Mouse (Mus musculus) CH12.LX (cell line): ENCODE results near the gene Txnip. TPM values are rescaled to one million over a fixed set of nuclear protein-coding genes. Genes with fewer than 3 reads are reported as not detected.

Experiments
- DNase-seq: peaks from one replicate; pipeline ENCODE4 v3.0.0-alpha.2; 2013; ENCODE audit errors: extremely low read depth
- H3K27ac ChIP-seq: 2 replicates; pipeline ENCODE4 v1.5.1; 2012; ENCODE audit warnings: low read depth, mild to moderate bottlenecking, control low read depth, moderate library complexity; ENCODE audit not compliant: insufficient read depth
- H3K27me3 ChIP-seq: replicated peaks from 2 replicates; pipeline ENCODE3; 2012; ENCODE audit warnings: inconsistent platforms
- H3K36me3 ChIP-seq, 2 experiments: replicated peaks in 1 of 2; 2 replicates each; pipeline versions ENCODE3 to v1.6.1; 2012; ENCODE audit warnings: inconsistent platforms in 1 of 2, low read length in 1 of 2, mild to moderate bottlenecking in 1 of 2, mixed read lengths in 1 of 2, moderate library complexity in 1 of 2; ENCODE audit not compliant: control insufficient read depth in 1 of 2, insufficient read depth in 1 of 2
- H3K4me1 ChIP-seq, 2 experiments: 2 replicates each; pipeline ENCODE4 v1.6.1; 2012; ENCODE audit warnings: inconsistent platforms in 1 of 2, moderate library complexity in 1 of 2; ENCODE audit not compliant: insufficient read depth in 2 of 2, control insufficient read depth in 1 of 2
- H3K4me2 ChIP-seq: 2 replicates; pipeline ENCODE4 v1.6.1; 2012; ENCODE audit warnings: low read depth, mild to moderate bottlenecking, control low read depth; ENCODE audit not compliant: poor library complexity, insufficient read depth, severe bottlenecking
- H3K4me3 ChIP-seq, 3 experiments: fragments of 150-350 bp in 1 of 3; sonication (generic) in 1 of 3; replicated peaks in 1 of 3; 2 replicates each; pipeline versions ENCODE3 to v1.5.1; 2011 to 2012; ENCODE audit warnings: low read depth in 2 of 3, low read length in 2 of 3, mild to moderate bottlenecking in 2 of 3, moderate library complexity in 2 of 3, control low read depth in 1 of 3, improper control_type of control experiment in 1 of 3, inconsistent platforms in 1 of 3, mixed read lengths in 1 of 3; ENCODE audit not compliant: poor library complexity in 1 of 3
- H3K79me2 ChIP-seq: replicated peaks from 2 replicates; pipeline ENCODE4 v1.6.1; 2012; ENCODE audit warnings: mild to moderate bottlenecking, moderate library complexity; ENCODE audit not compliant: control insufficient read depth, poor library complexity, insufficient read depth, severe bottlenecking; ENCODE audit errors: extremely low read depth
- H3K9ac ChIP-seq: 2 replicates; pipeline ENCODE4 v1.6.1; 2012; ENCODE audit warnings: low read depth, mild to moderate bottlenecking, control low read depth, moderate library complexity; ENCODE audit not compliant: insufficient read depth
- H3K9me3 ChIP-seq: replicated peaks from 2 replicates; pipeline ENCODE3; 2012; ENCODE audit warnings: low read length, inconsistent platforms, mixed read lengths
- BHLHE40 ChIP-seq: IDR thresholded peaks from 2 replicates; pipeline ENCODE4 v1.6.1; 2011; ENCODE audit warnings: mild to moderate bottlenecking, low read depth, low read length, improper control_type of control experiment
- CHD1 ChIP-seq: IDR thresholded peaks from 2 replicates; pipeline ENCODE4 v1.6.1; 2012; ENCODE audit warnings: low read depth, low read length, improper control_type of control experiment, inconsistent platforms
- CHD2 ChIP-seq: IDR thresholded peaks from 2 replicates; pipeline ENCODE4 v1.6.1; 2011; ENCODE audit warnings: low read length, improper control_type of control experiment
- EP300 ChIP-seq: IDR thresholded peaks from 2 replicates; pipeline ENCODE4 v1.6.1; 2011; ENCODE audit warnings: low read length, improper control_type of control experiment
- GABPA ChIP-seq: IDR thresholded peaks from 2 replicates; pipeline ENCODE4 v1.6.1; 2012; ENCODE audit warnings: low read depth, low read length, improper control_type of control experiment, inconsistent platforms; ENCODE audit not compliant: insufficient replicate concordance
- HCFC1 ChIP-seq: IDR thresholded peaks from 2 replicates; pipeline ENCODE4 v1.6.1; 2012; ENCODE audit warnings: low read depth, mild to moderate bottlenecking, inconsistent platforms, low read length, improper control_type of control experiment
- IRF4 ChIP-seq: IDR thresholded peaks from 2 replicates; pipeline ENCODE4 v1.6.1; 2014; ENCODE audit warnings: low read depth, mild to moderate bottlenecking, inconsistent platforms, low read length, improper control_type of control experiment
- MAZ ChIP-seq: IDR thresholded peaks from 2 replicates; pipeline ENCODE4 v1.6.1; 2012; ENCODE audit warnings: low read depth, mild to moderate bottlenecking, inconsistent platforms, low read length, improper control_type of control experiment, moderate library complexity
- MXI1 ChIP-seq: IDR thresholded peaks from 2 replicates; pipeline ENCODE4 v1.6.1; 2011; ENCODE audit warnings: mild to moderate bottlenecking, low read depth, low read length, improper control_type of control experiment
- MYC ChIP-seq: IDR thresholded peaks from 2 replicates; pipeline ENCODE4 v1.6.1; 2011; ENCODE audit warnings: low read depth, mild to moderate bottlenecking, improper control_type of control experiment, low read length
- PAX5 ChIP-seq: IDR thresholded peaks from 2 replicates; pipeline ENCODE4 v1.6.1; 2012; ENCODE audit warnings: low read length, inconsistent platforms, mixed read lengths
- SMC3 ChIP-seq: IDR thresholded peaks from 2 replicates; pipeline ENCODE4 v1.6.1; 2011; ENCODE audit warnings: low read depth, low read length, improper control_type of control experiment
- TCF12 ChIP-seq: IDR thresholded peaks from 2 replicates; pipeline ENCODE4 v1.6.1; 2014; ENCODE audit warnings: low read depth, mild to moderate bottlenecking, inconsistent platforms, low read length, improper control_type of control experiment
- UBTF ChIP-seq: IDR thresholded peaks from 2 replicates; pipeline ENCODE4 v1.6.1; 2012; ENCODE audit warnings: low read depth, mild to moderate bottlenecking, inconsistent platforms, low read length, improper control_type of control experiment, moderate library complexity
- USF1 ChIP-seq: IDR thresholded peaks from 2 replicates; pipeline ENCODE4 v1.6.1; 2014; ENCODE audit warnings: low read depth, mild to moderate bottlenecking, inconsistent platforms, low read length, improper control_type of control experiment
- USF2 ChIP-seq: conservative IDR thresholded peaks from 2 replicates; pipeline ENCODE4 v1.6.1; 2011; ENCODE audit warnings: low read depth, low read length, improper control_type of control experiment
- ZKSCAN1 ChIP-seq: IDR thresholded peaks from 2 replicates; pipeline ENCODE4 v1.6.1; 2012; ENCODE audit warnings: low read depth, inconsistent platforms, low read length, improper control_type of control experiment, borderline replicate concordance
- dilution Hi-C: fragments of 300-500 bp; cut with MboI; formaldehyde crosslinking; loops from 2 replicates; pipeline ENCODE4 v1.14.3; 2020; ENCODE audit warnings: low sequenced_read_pairs; ENCODE audit not compliant: extremely low pct_unique_long_range_greater_than_20kb, extremely low pct_ligation_motif_present
- in situ Hi-C: fragments of 300-500 bp; cut with MboI; formaldehyde crosslinking; loops from 3 replicates; pipeline ENCODE4 v1.14.3; 2019; ENCODE audit warnings: low sequenced_read_pairs, low pct_ligation_motif_present, low pct_unique_long_range_greater_than_20kb, mixed read lengths
- polyA plus RNA-seq: library from polyadenylated mRNA; unstranded; fragments of >175 nt; gene quantifications from 2 replicates; pipeline ENCODE4 v1.2.1, GENCODE M21; 2012; ENCODE audit warnings: low read depth; ENCODE audit not compliant: insufficient read length
- total RNA-seq, 2 experiments: library from RNA; depleted of rRNA; stranded (reverse); fragments of 300-350 nt in 1 of 2; fragments of >200 nt in 1 of 2; gene quantifications; 2 replicates each; pipeline ENCODE4 v1.2.3; 2012 to 2014

Gene Txnip
- total and polyA plus RNA-seq, 3 experiments: 41.8 to 220 (median 76.7) TPM

DNA sequence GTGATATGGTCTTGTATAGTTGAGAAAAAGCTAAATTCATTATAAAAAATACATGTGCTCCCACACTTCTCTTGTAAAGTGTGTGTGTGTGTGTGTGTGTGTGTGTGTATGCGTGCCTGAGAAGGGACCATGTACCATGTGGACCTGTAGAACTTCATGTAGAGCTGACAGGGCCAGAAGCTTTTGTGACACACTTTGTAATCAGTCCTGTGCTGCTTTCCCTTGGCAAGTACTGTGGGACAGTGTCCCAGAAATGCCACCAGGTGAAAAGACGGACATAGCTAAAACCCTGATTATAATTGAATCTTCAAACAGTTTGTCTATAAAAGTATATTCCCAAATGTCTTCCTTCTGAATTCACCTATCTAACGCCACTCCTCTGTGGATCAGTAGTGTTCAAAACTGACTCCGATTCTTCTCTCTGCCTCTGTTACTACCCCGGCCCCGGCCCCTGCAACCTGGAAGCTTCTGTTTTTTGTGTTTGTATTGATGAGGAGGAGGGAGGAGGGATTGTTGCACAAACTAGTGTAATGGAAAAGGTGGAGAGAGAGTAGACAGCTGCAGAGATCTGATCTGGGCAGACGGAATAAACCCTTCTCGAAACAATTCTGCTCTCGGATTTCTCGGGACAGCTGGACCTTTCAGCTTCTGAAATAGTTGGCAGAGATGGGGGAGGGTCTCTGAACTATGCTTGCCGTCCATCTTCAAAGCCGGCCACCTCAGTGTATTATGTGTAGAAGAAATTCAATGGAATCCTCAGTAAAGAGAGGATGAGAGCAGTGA, 33.5 kb upstream of the Txnip start:
- H3K4me2 ChIP-seq: no peak overlapping the region
- no peak overlapping the region for H3K9ac ChIP-seq
- H3K27me3 ChIP-seq: peaks cover 33% of the 10 kb centered on the region
- H3K4me1 ChIP-seq: peaks cover 0 to 20% of the 10 kb centered on the region in 2 experiments; a peak in 2 of 4 replicates
- H3K9me3 ChIP-seq: peaks cover 4% of the 10 kb centered on the region
- no peaks in the 10 kb centered on the region for H3K36me3 ChIP-seq
- in situ Hi-C loops: no loop called here
- no peak overlapping the region for H3K4me3 ChIP-seq
- H3K27ac ChIP-seq: no peak overlapping the region
- dilution Hi-C loops: no loop called here
- TF ChIP-seq USF1 (no peak), UBTF (no peak), CHD2 (no peak), MXI1 (no peak), TCF12 (no peak), ZKSCAN1 (no peak), MAZ (no peak), PAX5 (no peak), CHD1 (no peak), HCFC1 (no peak), BHLHE40 (no peak), IRF4 (no peak), SMC3 (no peak)
- DNase-seq: no peak
- no peaks in the 10 kb centered on the region for H3K79me2 ChIP-seq

- H3K36me3 ChIP-seq: no peaks in the 10 kb centered on the region
- TF ChIP-seq GABPA (no peak), MYC (no peak), IRF4 (no peak), USF2 (no peak), EP300 (no peak), USF1 (no peak)
- no peak within 1 kb of the TSS for H3K4me2 ChIP-seq
Observed at GRCm38 (mm10) chr3:96524914-96525313, 32.8 kb upstream of the Txnip start, which contains the start of gene Hfe2. Gene Hfe2 (plus strand): TSS chr3:96525172.

More at GRCm38 (mm10) chr3:96524914-96525313, 32.8 kb upstream of the Txnip start, which contains the start of gene Hfe2:
- H3K27me3 ChIP-seq: peaks cover 38% of the 10 kb centered on the region
- H3K4me1 ChIP-seq: peaks cover 0 to 20% of the 10 kb centered on the region in 2 experiments; a peak in 2 of 4 replicates
- H3K79me2 ChIP-seq: no peaks in the 10 kb centered on the region
- no peak for DNase-seq
- in situ Hi-C loops: loop anchor here (25.0 kb wide), 1 partner anchor 238 kb away; the partner anchor contains the start of gene Fcgr1
- peaks cover 4% of the 10 kb centered on the region for H3K9me3 ChIP-seq
- dilution Hi-C loops: no loop called here
- no peak within 1 kb of the TSS for H3K27ac ChIP-seq
- no peak within 1 kb of the TSS for H3K4me3 ChIP-seq
- H3K9ac ChIP-seq: no peak within 1 kb of the TSS
